Mouse (Mus musculus): ENCODE measurements around the gene Rcor1. TPM values are rescaled to one million over a fixed set of nuclear protein-coding genes. Genes with fewer than 3 reads are reported as not detected.
A peak's percentile ranks its signal among the peaks of the same experiment; 100 is the strongest.

Gene Rcor1
- polyA plus RNA-seq, 1 experiment from 2014 or later, result 10.4 TPM

- Histone ChIP-seq H3K27ac (ENCODE audit: low read depth, low read length) (no peak overlapping the region), H3K4me3 (ENCODE audit: low read depth, low read length) (no peak overlapping the region), H3K4me1 (ENCODE audit: control insufficient read depth, insufficient read depth, low read length) (no peaks in the 10 kb centered on the region), H3K9me3 (ENCODE audit: control insufficient read depth, low read length) (peaks cover 3% of the 10 kb centered on the region; the same call in 1 of the 2 replicates), H3K9ac (ENCODE audit: low read length) (no peak overlapping the region), H3K4me2 (no peak overlapping the region), H3K36me3 (ENCODE audit: control insufficient read depth, insufficient read depth, low read length) (no peaks in the 10 kb centered on the region), H3K27me3 (ENCODE audit: control insufficient read depth, insufficient read depth, low read length) (no peaks in the 10 kb centered on the region)
- WGBS, result 87% methylated on average over 2 of the region's 2 CpGs
- ATAC-seq (ENCODE audit: low FRiP score) (no peak), DNase-seq (ENCODE audit: low spot score, missing footprints) (no peak)
Measured at GRCm38 (mm10) chr12:110999820-111000219, 39.3 kb upstream of the Rcor1 start.

- Histone ChIP-seq H3K4me1 (ENCODE audit: control insufficient read depth, insufficient read depth, low read length) (no peaks in the 10 kb centered on the region), H3K27ac (ENCODE audit: low read depth, low read length) (no peak overlapping the region), H3K9ac (ENCODE audit: low read length) (no peak overlapping the region), H3K27me3 (ENCODE audit: control insufficient read depth, insufficient read depth, low read length) (no peaks in the 10 kb centered on the region), H3K36me3 (ENCODE audit: control insufficient read depth, insufficient read depth, low read length) (no peaks in the 10 kb centered on the region), H3K9me3 (ENCODE audit: control insufficient read depth, low read length) (peaks cover 3% of the 10 kb centered on the region; the same call in 1 of the 2 replicates), H3K4me3 (ENCODE audit: low read depth, low read length) (no peak overlapping the region), H3K4me2 (no peak overlapping the region)
- no peak for ATAC-seq (ENCODE audit: low FRiP score)
- peak; percentile 56 for DNase-seq (ENCODE audit: low spot score, missing footprints)
- 96% methylated on average over 7 of the region's 7 CpGs for WGBS
Measured at GRCm38 (mm10) chr12:111000956-111001355, 38.2 kb upstream of the Rcor1 start.

- H3K27ac ChIP-seq (ENCODE audit: low read depth, low read length), result no peak overlapping the region
- H3K36me3 ChIP-seq (ENCODE audit: control insufficient read depth, insufficient read depth, low read length), result no peaks in the 10 kb centered on the region
- no peaks in the 10 kb centered on the region for H3K27me3 ChIP-seq (ENCODE audit: control insufficient read depth, insufficient read depth, low read length)
- DNase-seq (ENCODE audit: low spot score, missing footprints) (no peak), ATAC-seq (ENCODE audit: low FRiP score) (no peak)
- H3K4me2 ChIP-seq, result no peak overlapping the region
- no peak overlapping the region for H3K9ac ChIP-seq (ENCODE audit: low read length)
- no peaks in the 10 kb centered on the region for H3K9me3 ChIP-seq (ENCODE audit: control insufficient read depth, low read length)
- no peaks in the 10 kb centered on the region for H3K4me1 ChIP-seq (ENCODE audit: control insufficient read depth, insufficient read depth, low read length)
- WGBS, result 76% methylated on average over 9 of the region's 9 CpGs
- no peak overlapping the region for H3K4me3 ChIP-seq (ENCODE audit: low read depth, low read length)
Measured at GRCm38 (mm10) chr12:111004142-111004541, 35.0 kb upstream of the Rcor1 start.

- WGBS, result 78% methylated on average over 6 of the region's 6 CpGs
- ATAC-seq (ENCODE audit: low FRiP score) (no peak), DNase-seq (ENCODE audit: low spot score, missing footprints) (peak; percentile 35)
- H3K36me3 ChIP-seq (ENCODE audit: control insufficient read depth, insufficient read depth, low read length), result no peaks in the 10 kb centered on the region
- no peak overlapping the region for H3K4me3 ChIP-seq (ENCODE audit: low read depth, low read length)
- no peak overlapping the region for H3K27ac ChIP-seq (ENCODE audit: low read depth, low read length)
- H3K4me1 ChIP-seq (ENCODE audit: control insufficient read depth, insufficient read depth, low read length), result no peaks in the 10 kb centered on the region
- H3K4me2 ChIP-seq, result no peak overlapping the region
- H3K9me3 ChIP-seq (ENCODE audit: control insufficient read depth, low read length), result no peaks in the 10 kb centered on the region
- no peaks in the 10 kb centered on the region for H3K27me3 ChIP-seq (ENCODE audit: control insufficient read depth, insufficient read depth, low read length)
- H3K9ac ChIP-seq (ENCODE audit: low read length), result no peak overlapping the region
Measured at GRCm38 (mm10) chr12:111005803-111006202, 33.3 kb upstream of the Rcor1 start.

GRCm38 (mm10) chr12:111006339-111006738, 32.8 kb upstream of the Rcor1 start:
- H3K9ac ChIP-seq (ENCODE audit: low read length), result no peak overlapping the region
- no peak overlapping the region for H3K4me3 ChIP-seq (ENCODE audit: low read depth, low read length)
- ATAC-seq (ENCODE audit: low FRiP score), result no peak
- no peaks in the 10 kb centered on the region for H3K9me3 ChIP-seq (ENCODE audit: control insufficient read depth, low read length)
- WGBS, result 86% methylated on average over 5 of the region's 5 CpGs
- DNase-seq (ENCODE audit: low spot score, missing footprints), result peak; percentile 41
- H3K27ac ChIP-seq (ENCODE audit: low read depth, low read length), result no peak overlapping the region
- H3K27me3 ChIP-seq (ENCODE audit: control insufficient read depth, insufficient read depth, low read length), result no peaks in the 10 kb centered on the region
- H3K4me2 ChIP-seq, result no peak overlapping the region
- no peaks in the 10 kb centered on the region for H3K36me3 ChIP-seq (ENCODE audit: control insufficient read depth, insufficient read depth, low read length)
- no peaks in the 10 kb centered on the region for H3K4me1 ChIP-seq (ENCODE audit: control insufficient read depth, insufficient read depth, low read length)

GRCm38 (mm10) chr12:111007134-111008103, 31.7 kb upstream of the Rcor1 start:
- H3K27me3 ChIP-seq (ENCODE audit: control insufficient read depth, insufficient read depth, low read length), result no peaks in the 10 kb centered on the region
- DNase-seq (ENCODE audit: low spot score, missing footprints) (peak; percentile 85), ATAC-seq (ENCODE audit: low FRiP score) (no peak)
- H3K36me3 ChIP-seq (ENCODE audit: control insufficient read depth, insufficient read depth, low read length), result no peaks in the 10 kb centered on the region
- H3K4me2 ChIP-seq, result no peak overlapping the region
- no peaks in the 10 kb centered on the region for H3K4me1 ChIP-seq (ENCODE audit: control insufficient read depth, insufficient read depth, low read length)
- 75% methylated on average over 14 of the region's 14 CpGs for WGBS
- H3K4me3 ChIP-seq (ENCODE audit: low read depth, low read length), result no peak overlapping the region
- H3K27ac ChIP-seq (ENCODE audit: low read depth, low read length), result no peak overlapping the region
- no peak overlapping the region for H3K9ac ChIP-seq (ENCODE audit: low read length)
- no peaks in the 10 kb centered on the region for H3K9me3 ChIP-seq (ENCODE audit: control insufficient read depth, low read length)

- Histone ChIP-seq H3K36me3 (ENCODE audit: control insufficient read depth, insufficient read depth, low read length) (no peaks in the 10 kb centered on the region), H3K27me3 (ENCODE audit: control insufficient read depth, insufficient read depth, low read length) (no peaks in the 10 kb centered on the region), H3K27ac (ENCODE audit: low read depth, low read length) (no peak overlapping the region), H3K4me1 (ENCODE audit: control insufficient read depth, insufficient read depth, low read length) (no peaks in the 10 kb centered on the region), H3K9me3 (ENCODE audit: control insufficient read depth, low read length) (no peaks in the 10 kb centered on the region), H3K4me2 (no peak overlapping the region), H3K9ac (ENCODE audit: low read length) (no peak overlapping the region), H3K4me3 (ENCODE audit: low read depth, low read length) (no peak overlapping the region)
- DNase-seq (ENCODE audit: low spot score, missing footprints), result peak; percentile 81
- no peak for ATAC-seq (ENCODE audit: low FRiP score)
- WGBS, result 79% methylated on average over 11 of the region's 11 CpGs
Measured at GRCm38 (mm10) chr12:111008500-111009490, 30.4 kb upstream of the Rcor1 start.

GRCm38 (mm10) chr12:111009615-111010257, 29.4 kb upstream of the Rcor1 start:
- Histone ChIP-seq H3K4me1 (ENCODE audit: control insufficient read depth, insufficient read depth, low read length) (no peaks in the 10 kb centered on the region), H3K9ac (ENCODE audit: low read length) (no peak overlapping the region), H3K36me3 (ENCODE audit: control insufficient read depth, insufficient read depth, low read length) (no peaks in the 10 kb centered on the region), H3K4me2 (no peak overlapping the region), H3K27me3 (ENCODE audit: control insufficient read depth, insufficient read depth, low read length) (no peaks in the 10 kb centered on the region), H3K27ac (ENCODE audit: low read depth, low read length) (no peak overlapping the region), H3K4me3 (ENCODE audit: low read depth, low read length) (no peak overlapping the region), H3K9me3 (ENCODE audit: control insufficient read depth, low read length) (no peaks in the 10 kb centered on the region)
- no peak for ATAC-seq (ENCODE audit: low FRiP score)
- peak; percentile 67 for DNase-seq (ENCODE audit: low spot score, missing footprints)
- WGBS, result 80% methylated on average over 6 of the region's 6 CpGs
